ENCODE assay signal across 24 mouse cellular contexts in genomic region chr14:24867816-24868215, GRCm38 (mm10).
DNase-seq lines count a peak whose midpoint lies in the region; ATAC-seq and TF ChIP-seq lines count a peak whose summit lies in the region.
"Had no signal": no experiment of that assay in that cellular context is flagged by ENCODE, and none has a peak within 500 bp of the region (broad histone marks: within the 10 kb centered on the region; RNA-seq: fewer than 3 reads in every experiment).

No protein-coding gene starts in this region.

- no peak overlapping the region for H3K27ac ChIP-seq in forebrain, embryonic 11.5 days (ENCODE audit: low read depth, low read length)
- no peak overlapping the region for H3K27ac ChIP-seq in forebrain, embryonic 10.5 days
- H3K27ac ChIP-seq in left cerebral cortex, adult 2 months: no peak overlapping the region
- no peak overlapping the region for H3K27ac ChIP-seq in midbrain, embryonic 11.5 days (ENCODE audit: low read depth, low read length)
- no peak overlapping the region for H3K27ac ChIP-seq in midbrain, postnatal 0 days (ENCODE audit: low read depth, low read length)
- H3K27ac ChIP-seq in embryonic facial prominence, embryonic 10.5 days (replicated peaks): peak overlapping the region; percentile 32; the same call in 1 of the 2 replicates
- H3K27ac ChIP-seq: embryonic facial prominence, embryonic 13.5 days; embryonic facial prominence, embryonic 15.5 days; forebrain, embryonic 12.5 days had no signal

- no peaks in the 10 kb centered on the region for H3K36me3 ChIP-seq in forebrain, embryonic 11.5 days (ENCODE audit: control insufficient read depth, insufficient read depth, low read length)
- H3K36me3 ChIP-seq in forebrain, embryonic 10.5 days (replicated peaks): no peaks in the 10 kb centered on the region
- H3K36me3 ChIP-seq in midbrain, embryonic 11.5 days (ENCODE audit: control insufficient read depth, insufficient read depth, low read length): no peaks in the 10 kb centered on the region
- H3K36me3 ChIP-seq in midbrain, postnatal 0 days (ENCODE audit: insufficient read depth, low read length): no peaks in the 10 kb centered on the region
- no peaks in the 10 kb centered on the region for H3K36me3 ChIP-seq in embryonic facial prominence, embryonic 10.5 days (replicated peaks)
- H3K36me3 ChIP-seq: embryonic facial prominence, embryonic 13.5 days; embryonic facial prominence, embryonic 15.5 days; forebrain, embryonic 12.5 days; G1E had no signal

- no peak overlapping the region for H3K4me3 ChIP-seq in forebrain, embryonic 11.5 days (ENCODE audit: low read depth, low read length)
- H3K4me3 ChIP-seq in forebrain, embryonic 10.5 days: no peak overlapping the region
- H3K4me3 ChIP-seq in left cerebral cortex, adult 2 months: no peak overlapping the region
- no peak overlapping the region for H3K4me3 ChIP-seq in midbrain, embryonic 11.5 days (ENCODE audit: low read depth, low read length)
- no peak overlapping the region for H3K4me3 ChIP-seq in midbrain, postnatal 0 days (ENCODE audit: low read depth, low read length)
- no peak overlapping the region for H3K4me3 ChIP-seq in embryonic facial prominence, embryonic 10.5 days
- H3K4me3 ChIP-seq: embryonic facial prominence, embryonic 13.5 days; embryonic facial prominence, embryonic 15.5 days; erythroblast, embryonic 14.5 days; forebrain, embryonic 12.5 days had no signal

- peak; percentile 19 for DNase-seq in forebrain, embryonic 11.5 days (ENCODE audit: low spot score)
- no peak for DNase-seq in forebrain, embryonic 10.5 days (ENCODE audit: extremely low spot score, low spot score)
- peak; percentile 4 to 5 for DNase-seq in left cerebral cortex, adult 2 months (ENCODE audit: extremely low spot score in 1 of 2, low spot score in 2 of 2)
- no peak for DNase-seq in left cerebral cortex, postnatal 25 days (ENCODE audit: low spot score in 2 of 2)
- peak; percentile 77 for DNase-seq in midbrain, embryonic 11.5 days (ENCODE audit: low spot score, missing footprints)
- DNase-seq in midbrain, postnatal 0 days (ENCODE audit: low spot score): no peak
- no peak for DNase-seq in embryonic facial prominence, embryonic 10.5 days (ENCODE audit: low spot score)
- DNase-seq: adrenal gland, adult 8-10 months; adrenal gland, postnatal 14 days; adrenal gland, postnatal 36 days; B cell, adult 2 months; cerebellum, adult 11-12 months; cerebellum, adult 9-10 months; cerebellum, postnatal 25 days had no signal

- WGBS in forebrain, embryonic 11.5 days: 90% methylated on average over 6 of the region's 6 CpGs
- 93% methylated on average over 6 of the region's 6 CpGs for WGBS in forebrain, embryonic 10.5 days
- WGBS in midbrain, embryonic 11.5 days: 91% methylated on average over 6 of the region's 6 CpGs
- WGBS in midbrain, postnatal 0 days: 93% methylated on average over 6 of the region's 6 CpGs
- WGBS in embryonic facial prominence, embryonic 10.5 days: 87% methylated on average over 6 of the region's 6 CpGs

- H3K4me2 ChIP-seq in forebrain, embryonic 11.5 days (ENCODE audit: low read depth, low read length, severe bottlenecking): no peak overlapping the region
- no peak overlapping the region for H3K4me2 ChIP-seq in midbrain, embryonic 11.5 days
- no peak overlapping the region for H3K4me2 ChIP-seq in midbrain, postnatal 0 days (ENCODE audit: low read depth, low read length, poor library complexity, severe bottlenecking)
- H3K4me2 ChIP-seq: embryonic facial prominence, embryonic 13.5 days; embryonic facial prominence, embryonic 15.5 days; forebrain, embryonic 12.5 days had no signal

- intact Hi-C loops in left cerebral cortex, adult 2 months (cut with DNase I): no loop called here
- intact Hi-C loops in left cerebral cortex, postnatal 25 days (cut with DNase I): no loop called here

- no peak for ATAC-seq in forebrain, embryonic 11.5 days (replicated peaks; ENCODE audit: low FRiP score)
- ATAC-seq in midbrain, embryonic 11.5 days (ENCODE audit: low FRiP score): no peak
- ATAC-seq in midbrain, postnatal 0 days (ENCODE audit: low FRiP score): no peak
- ATAC-seq: activated CD4-positive, CD25-positive, alpha-beta regulatory T cell, adult 4 months; CD4-positive, CD25-positive, alpha-beta regulatory T cell, adult 4 months; forebrain, embryonic 14.5 days; forebrain, embryonic 16.5 days; Patski had no signal

- TF ChIP-seq CTCF in left cerebral cortex, adult 2 months (IDR thresholded peaks at IDR 0.05): no peak
- TF ChIP-seq CTCF in midbrain, postnatal 0 days (IDR thresholded peaks at IDR 0.05): no peak

- no peak overlapping the region for H3K9ac ChIP-seq in forebrain, embryonic 11.5 days (ENCODE audit: low read length)
- H3K9ac ChIP-seq in midbrain, embryonic 11.5 days (ENCODE audit: low read length): no peak overlapping the region
- H3K9ac ChIP-seq in midbrain, postnatal 0 days (replicated peaks; ENCODE audit: low read length, poor library complexity, severe bottlenecking): no peak overlapping the region
- H3K9ac ChIP-seq: embryonic facial prominence, embryonic 13.5 days; embryonic facial prominence, embryonic 15.5 days; forebrain, embryonic 12.5 days had no signal

- no peaks in the 10 kb centered on the region for H3K4me1 ChIP-seq in forebrain, embryonic 11.5 days (replicated peaks; ENCODE audit: control insufficient read depth, insufficient read depth, low read length)
- peaks cover 19% of the 10 kb centered on the region for H3K4me1 ChIP-seq in forebrain, embryonic 10.5 days
- no peaks in the 10 kb centered on the region for H3K4me1 ChIP-seq in midbrain, embryonic 11.5 days (ENCODE audit: control insufficient read depth, insufficient read depth, low read length)
- H3K4me1 ChIP-seq in midbrain, postnatal 0 days (ENCODE audit: insufficient read depth, low read length): no peaks in the 10 kb centered on the region; the same call in 1 of the 2 replicates
- H3K4me1 ChIP-seq in embryonic facial prominence, embryonic 10.5 days: peaks cover 23% of the 10 kb centered on the region; the same call in 1 of the 2 replicates

- H3K27me3 ChIP-seq in forebrain, embryonic 11.5 days (ENCODE audit: control insufficient read depth, insufficient read depth, low read length): no peaks in the 10 kb centered on the region
- 0 out of 2 replicates have a peak, but pooled peaks cover 4% of the 10 kb centered on the region for H3K27me3 ChIP-seq in forebrain, embryonic 10.5 days (ENCODE audit: poor library complexity, severe bottlenecking)
- no peaks in the 10 kb centered on the region for H3K27me3 ChIP-seq in midbrain, embryonic 11.5 days (ENCODE audit: control insufficient read depth, insufficient read depth, low read length)
- H3K27me3 ChIP-seq in midbrain, postnatal 0 days (ENCODE audit: insufficient read depth, low read length): no peaks in the 10 kb centered on the region
- peaks cover 5% of the 10 kb centered on the region; the same call in 1 of the 2 replicates for H3K27me3 ChIP-seq in embryonic facial prominence, embryonic 10.5 days (replicated peaks; ENCODE audit: low read depth, poor library complexity, severe bottlenecking)
- H3K27me3 ChIP-seq: embryonic facial prominence, embryonic 13.5 days; embryonic facial prominence, embryonic 15.5 days; forebrain, embryonic 12.5 days; Patski had no signal

- no peaks in the 10 kb centered on the region for H3K9me3 ChIP-seq in forebrain, embryonic 11.5 days (ENCODE audit: control insufficient read depth, low read length)
- H3K9me3 ChIP-seq in forebrain, embryonic 10.5 days: no peaks in the 10 kb centered on the region
- no peaks in the 10 kb centered on the region for H3K9me3 ChIP-seq in midbrain, embryonic 11.5 days (ENCODE audit: control insufficient read depth, low read length)
- H3K9me3 ChIP-seq in midbrain, postnatal 0 days (ENCODE audit: low read length): no peaks in the 10 kb centered on the region
- no peaks in the 10 kb centered on the region for H3K9me3 ChIP-seq in embryonic facial prominence, embryonic 10.5 days
- H3K9me3 ChIP-seq: embryonic facial prominence, embryonic 13.5 days; embryonic facial prominence, embryonic 15.5 days; forebrain, embryonic 12.5 days had no signal

Comparison
In these comparisons a context has a peak if more than half of its experiments do, and no peak if none do; other contexts are left out.
1. DNase-seq: peak in forebrain, embryonic 11.5 days (single experiment), left cerebral cortex, adult 2 months (2 of 2) and midbrain, embryonic 11.5 days (single experiment); none in forebrain, embryonic 10.5 days (single experiment), left cerebral cortex, postnatal 25 days (0 of 2), midbrain, postnatal 0 days (single experiment) and embryonic facial prominence, embryonic 10.5 days (single experiment).